Mouse (Mus musculus): ENCODE results near the gene Fcnb. TPM values are rescaled to one million over a fixed set of nuclear protein-coding genes. Genes with fewer than 3 reads are reported as not detected.

Fcnb gene
- polyA plus RNA-seq, 1 experiment from 2014 or later = 0.54 TPM

DNA sequence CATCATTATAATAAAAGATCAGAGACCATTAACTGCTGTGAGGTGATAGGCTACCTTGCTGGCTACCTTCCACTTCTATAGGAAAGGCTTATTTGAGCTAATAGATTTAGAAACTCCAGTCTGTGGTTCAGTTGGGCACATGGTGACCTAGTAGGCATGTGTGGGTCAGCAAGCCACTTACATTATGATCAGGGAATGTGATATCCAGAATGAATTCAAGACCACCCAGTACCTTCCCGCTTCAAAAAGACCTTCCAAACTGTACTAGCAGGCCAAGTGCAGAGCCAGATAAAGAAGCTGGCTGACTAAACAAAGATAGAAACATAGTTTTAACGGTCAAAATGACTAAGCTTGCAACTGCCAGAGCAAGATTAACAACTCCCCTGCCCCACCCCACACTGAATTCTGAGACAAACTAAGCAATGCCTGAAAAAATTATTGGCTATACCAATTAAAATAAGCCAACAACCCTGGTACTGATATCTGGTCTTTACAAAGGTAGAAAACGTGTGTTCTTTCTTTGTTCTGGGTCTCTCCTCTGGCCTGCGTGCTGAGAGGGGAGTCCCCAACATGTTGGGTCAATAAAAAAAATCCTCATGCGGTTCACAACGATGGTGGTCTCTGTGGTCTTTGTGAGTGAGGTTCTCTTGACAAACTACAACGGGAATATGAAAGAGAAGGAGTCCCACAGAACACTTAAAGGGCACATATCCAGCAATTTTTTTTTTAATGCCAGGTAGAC is 20.2 kb downstream of the Fcnb start:
- 89% methylated on average over 7 of the region's 7 CpGs for WGBS
- ATAC-seq (ENCODE audit: low FRiP score) (no peak), DNase-seq (ENCODE audit: low spot score) (no peak)
- Histone ChIP-seq H3K36me3 (replicated peaks; ENCODE audit: control insufficient read depth, insufficient read depth) (no peaks in the 10 kb centered on the region), H3K9ac (no peak overlapping the region), H3K9me3 (ENCODE audit: control insufficient read depth, low read length) (no peaks in the 10 kb centered on the region), H3K27ac (no peak overlapping the region), H3K4me2 (replicated peaks) (no peak overlapping the region), H3K27me3 (ENCODE audit: control insufficient read depth, insufficient read depth, low read length) (no peaks in the 10 kb centered on the region), H3K4me3 (replicated peaks; ENCODE audit: low read length) (no peak overlapping the region), H3K4me1 (replicated peaks; ENCODE audit: control insufficient read depth, insufficient read depth, low read length) (peaks cover 15% of the 10 kb centered on the region; the same call in 1 of the 2 replicates)

DNA sequence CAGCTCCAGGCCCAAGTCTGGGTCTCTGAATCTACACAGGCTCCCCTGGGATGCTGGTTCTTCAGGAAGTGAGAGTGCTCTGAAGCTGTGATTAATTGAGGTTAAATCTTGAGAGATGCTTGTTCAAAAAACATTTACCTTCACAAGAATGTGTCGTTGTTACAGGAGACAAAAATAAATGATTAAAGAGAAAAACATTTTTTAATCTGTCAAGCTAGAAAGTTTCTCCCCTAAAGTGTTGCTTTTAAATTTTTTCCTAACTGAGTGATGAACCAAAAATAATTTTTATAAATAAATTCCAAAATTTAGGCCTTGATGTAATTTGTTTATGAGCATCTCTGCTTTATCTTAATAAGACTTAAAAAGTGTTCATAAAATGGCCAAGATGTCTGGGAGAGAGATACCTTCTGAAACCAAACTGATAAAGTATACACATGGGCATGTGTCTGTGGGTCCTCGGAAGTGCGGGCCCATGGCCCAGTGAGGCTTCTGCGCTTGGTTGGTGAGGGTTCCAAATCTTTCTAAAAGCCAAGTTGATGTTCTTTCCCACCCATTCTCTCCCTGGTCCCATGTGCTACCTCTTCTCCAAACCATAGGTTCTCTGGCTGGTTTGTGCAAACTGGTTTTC is 20.9 kb downstream of the Fcnb start:
- Histone ChIP-seq H3K27ac (no peak overlapping the region), H3K4me2 (replicated peaks) (no peak overlapping the region), H3K4me3 (replicated peaks; ENCODE audit: low read length) (no peak overlapping the region), H3K9me3 (ENCODE audit: control insufficient read depth, low read length) (no peaks in the 10 kb centered on the region), H3K27me3 (ENCODE audit: control insufficient read depth, insufficient read depth, low read length) (no peaks in the 10 kb centered on the region), H3K36me3 (replicated peaks; ENCODE audit: control insufficient read depth, insufficient read depth) (no peaks in the 10 kb centered on the region), H3K9ac (no peak overlapping the region), H3K4me1 (replicated peaks; ENCODE audit: control insufficient read depth, insufficient read depth, low read length) (peaks cover 13% of the 10 kb centered on the region; the same call in 1 of the 2 replicates)
- no peak for DNase-seq (ENCODE audit: low spot score)
- no peak for ATAC-seq (ENCODE audit: low FRiP score)
- 92% methylated on average over 4 of the region's 4 CpGs for WGBS

DNA sequence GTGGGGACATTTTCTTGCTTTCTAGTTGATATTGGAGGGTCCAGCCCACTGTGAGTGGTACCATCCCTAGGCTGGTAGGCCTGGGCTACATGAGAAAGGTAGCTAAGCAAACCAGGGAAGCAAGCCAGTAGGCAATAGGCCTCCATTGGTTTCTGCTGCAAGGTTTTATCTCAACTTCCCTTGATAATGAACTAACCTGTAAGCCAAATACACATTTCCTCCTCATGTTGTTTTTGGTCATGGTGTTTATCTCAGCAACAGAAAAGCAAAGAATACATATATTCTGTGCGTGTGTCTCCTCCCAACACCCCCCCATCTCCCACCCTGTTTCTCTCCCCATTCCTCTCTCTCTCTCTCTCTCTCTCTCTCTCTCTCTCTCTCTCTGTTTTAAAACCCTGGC is 24.8 kb downstream of the Fcnb start:
- ATAC-seq (ENCODE audit: low FRiP score) (no peak), DNase-seq (ENCODE audit: low spot score) (no peak)
- Histone ChIP-seq H3K27me3 (ENCODE audit: control insufficient read depth, insufficient read depth, low read length) (no peaks in the 10 kb centered on the region), H3K4me3 (replicated peaks; ENCODE audit: low read length) (no peak overlapping the region), H3K27ac (no peak overlapping the region), H3K36me3 (replicated peaks; ENCODE audit: control insufficient read depth, insufficient read depth) (no peaks in the 10 kb centered on the region), H3K9me3 (ENCODE audit: control insufficient read depth, low read length) (no peaks in the 10 kb centered on the region), H3K9ac (no peak overlapping the region), H3K4me2 (replicated peaks) (no peak overlapping the region), H3K4me1 (replicated peaks; ENCODE audit: control insufficient read depth, insufficient read depth, low read length) (no peaks in the 10 kb centered on the region)
- 84% methylated on average over 1 of the region's 1 CpGs for WGBS

DNA sequence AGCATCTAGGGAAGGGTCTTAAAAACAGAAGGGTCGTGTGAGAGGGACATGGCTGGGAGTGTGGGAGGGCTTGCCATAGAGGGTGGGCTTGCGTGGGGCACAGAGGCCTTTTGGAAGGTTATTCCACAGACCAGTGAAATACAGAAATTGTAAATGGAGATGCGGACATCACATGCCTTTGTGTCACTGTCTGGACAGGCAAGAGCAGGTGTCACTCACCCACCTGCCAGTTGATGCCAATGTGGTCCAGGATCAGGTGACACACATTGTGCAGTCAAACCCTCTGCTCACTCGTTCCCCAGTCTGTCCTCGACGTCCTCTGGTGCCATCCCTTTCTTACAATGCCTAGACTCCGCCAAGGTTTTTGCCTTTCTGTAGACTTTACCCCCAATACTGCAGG is 37.6 kb downstream of the Fcnb start:
- Histone ChIP-seq H3K9ac (no peak overlapping the region), H3K9me3 (ENCODE audit: control insufficient read depth, low read length) (no peaks in the 10 kb centered on the region), H3K4me2 (replicated peaks) (no peak overlapping the region), H3K27ac (no peak overlapping the region), H3K4me3 (replicated peaks; ENCODE audit: low read length) (no peak overlapping the region), H3K27me3 (ENCODE audit: control insufficient read depth, insufficient read depth, low read length) (no peaks in the 10 kb centered on the region), H3K4me1 (replicated peaks; ENCODE audit: control insufficient read depth, insufficient read depth, low read length) (no peaks in the 10 kb centered on the region), H3K36me3 (replicated peaks; ENCODE audit: control insufficient read depth, insufficient read depth) (no peaks in the 10 kb centered on the region)
- 83% methylated on average over 7 of the region's 7 CpGs for WGBS
- no peak for DNase-seq (ENCODE audit: low spot score)
- no peak for ATAC-seq (ENCODE audit: low FRiP score)

DNA sequence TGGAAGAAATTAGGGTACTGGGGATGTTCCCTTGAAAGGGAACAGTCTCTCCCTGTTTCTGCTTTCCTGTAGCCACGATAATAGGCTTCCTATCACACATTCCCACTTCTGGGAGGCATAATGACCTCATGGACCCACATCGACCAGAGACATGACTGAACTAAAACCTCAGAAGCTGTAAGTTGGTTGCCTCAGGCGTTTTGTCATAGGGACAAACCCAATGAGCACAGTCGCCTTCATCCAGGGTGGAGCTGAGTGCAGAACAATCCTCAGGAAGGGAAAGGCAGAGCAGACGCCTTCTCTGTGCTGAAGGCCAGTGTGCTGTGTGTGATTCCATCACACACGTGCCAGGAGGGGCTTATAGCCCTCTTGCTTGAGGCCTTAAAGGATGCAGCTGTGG is 38.4 kb downstream of the Fcnb start:
- no peak for ATAC-seq (ENCODE audit: low FRiP score)
- no peaks in the 10 kb centered on the region for H3K4me1 ChIP-seq (replicated peaks; ENCODE audit: control insufficient read depth, insufficient read depth, low read length)
- no peak for DNase-seq (ENCODE audit: low spot score)
- no peaks in the 10 kb centered on the region for H3K9me3 ChIP-seq (ENCODE audit: control insufficient read depth, low read length)
- H3K36me3 ChIP-seq (replicated peaks; ENCODE audit: control insufficient read depth, insufficient read depth) = no peaks in the 10 kb centered on the region
- WGBS = 75% methylated on average over 6 of the region's 6 CpGs
- no peak overlapping the region for H3K27ac ChIP-seq
- H3K4me2 ChIP-seq (replicated peaks) = no peak overlapping the region
- no peak overlapping the region for H3K4me3 ChIP-seq (replicated peaks; ENCODE audit: low read length)
- H3K9ac ChIP-seq = no peak overlapping the region
- no peaks in the 10 kb centered on the region for H3K27me3 ChIP-seq (ENCODE audit: control insufficient read depth, insufficient read depth, low read length)

DNA sequence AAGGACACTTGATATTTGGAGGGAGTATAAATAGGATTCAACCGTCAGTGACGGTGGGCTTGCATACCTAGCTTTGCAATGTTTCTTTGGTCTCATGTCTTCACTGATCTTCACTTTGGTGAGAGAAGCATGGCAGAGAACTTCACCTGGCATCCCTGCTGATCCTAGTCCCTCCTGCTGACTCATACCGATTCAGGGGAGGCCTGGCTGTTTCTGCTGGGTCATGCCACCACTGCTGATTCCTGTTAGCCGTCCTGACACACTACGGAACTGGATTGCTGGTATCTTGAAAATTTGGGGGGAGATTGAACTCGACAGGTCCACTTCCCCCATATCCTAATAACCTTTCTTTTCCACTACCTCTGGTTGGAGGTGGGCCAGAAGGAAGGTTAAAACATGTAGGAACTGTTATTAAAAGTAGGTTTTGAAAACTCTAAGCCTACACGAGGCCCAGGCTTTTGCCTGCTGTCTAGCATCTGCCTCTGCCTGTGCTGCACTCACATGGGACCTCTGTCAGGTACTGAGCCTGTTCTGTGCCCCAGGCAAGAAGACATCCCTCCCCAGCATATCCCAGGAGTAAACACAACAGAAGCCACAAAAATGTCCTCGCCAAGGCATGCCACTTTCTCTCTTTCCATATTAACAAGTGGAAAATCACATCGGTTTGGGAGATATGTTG is 39.6 kb downstream of the Fcnb start:
- no peaks in the 10 kb centered on the region for H3K4me1 ChIP-seq (replicated peaks; ENCODE audit: control insufficient read depth, insufficient read depth, low read length)
- no peak overlapping the region for H3K27ac ChIP-seq
- no peaks in the 10 kb centered on the region for H3K36me3 ChIP-seq (replicated peaks; ENCODE audit: control insufficient read depth, insufficient read depth)
- no peak overlapping the region for H3K4me3 ChIP-seq (replicated peaks; ENCODE audit: low read length)
- H3K9me3 ChIP-seq (ENCODE audit: control insufficient read depth, low read length) = no peaks in the 10 kb centered on the region
- 86% methylated on average over 9 of the region's 9 CpGs for WGBS
- no peaks in the 10 kb centered on the region for H3K27me3 ChIP-seq (ENCODE audit: control insufficient read depth, insufficient read depth, low read length)
- no peak overlapping the region for H3K9ac ChIP-seq
- H3K4me2 ChIP-seq (replicated peaks) = no peak overlapping the region
- DNase-seq (ENCODE audit: low spot score) (no peak), ATAC-seq (ENCODE audit: low FRiP score) (no peak)

DNA sequence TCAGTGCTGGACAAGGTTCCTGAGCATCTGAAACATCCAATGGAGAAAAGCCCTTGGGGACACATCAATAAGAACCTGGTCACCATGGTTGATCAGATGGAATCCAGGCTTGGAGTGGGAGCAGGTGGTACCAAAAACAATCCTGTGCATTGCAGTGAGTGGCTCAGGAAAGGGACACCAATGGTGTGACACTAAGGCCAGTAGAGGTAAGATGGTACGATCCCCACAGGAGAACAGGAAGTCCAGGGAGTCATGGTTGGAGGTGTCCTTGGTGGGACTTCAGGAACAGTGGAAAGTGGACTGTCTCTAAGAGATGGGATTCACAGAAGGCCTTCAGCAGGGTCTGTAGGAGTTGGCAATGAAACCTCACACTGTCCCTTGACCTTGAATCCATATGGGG is 44.2 kb downstream of the Fcnb start:
- H3K27ac ChIP-seq = no peak overlapping the region
- H3K4me1 ChIP-seq (replicated peaks; ENCODE audit: control insufficient read depth, insufficient read depth, low read length) = peaks cover 9% of the 10 kb centered on the region
- ATAC-seq (ENCODE audit: low FRiP score) = no peak
- no peak overlapping the region for H3K4me2 ChIP-seq (replicated peaks)
- no peaks in the 10 kb centered on the region for H3K36me3 ChIP-seq (replicated peaks; ENCODE audit: control insufficient read depth, insufficient read depth)
- H3K4me3 ChIP-seq (replicated peaks; ENCODE audit: low read length) = no peak overlapping the region
- WGBS = 95% methylated on average over 1 of the region's 1 CpGs
- no peak for DNase-seq (ENCODE audit: low spot score)
- H3K27me3 ChIP-seq (ENCODE audit: control insufficient read depth, insufficient read depth, low read length) = no peaks in the 10 kb centered on the region
- H3K9ac ChIP-seq = no peak overlapping the region
- H3K9me3 ChIP-seq (ENCODE audit: control insufficient read depth, low read length) = no peaks in the 10 kb centered on the region

DNA sequence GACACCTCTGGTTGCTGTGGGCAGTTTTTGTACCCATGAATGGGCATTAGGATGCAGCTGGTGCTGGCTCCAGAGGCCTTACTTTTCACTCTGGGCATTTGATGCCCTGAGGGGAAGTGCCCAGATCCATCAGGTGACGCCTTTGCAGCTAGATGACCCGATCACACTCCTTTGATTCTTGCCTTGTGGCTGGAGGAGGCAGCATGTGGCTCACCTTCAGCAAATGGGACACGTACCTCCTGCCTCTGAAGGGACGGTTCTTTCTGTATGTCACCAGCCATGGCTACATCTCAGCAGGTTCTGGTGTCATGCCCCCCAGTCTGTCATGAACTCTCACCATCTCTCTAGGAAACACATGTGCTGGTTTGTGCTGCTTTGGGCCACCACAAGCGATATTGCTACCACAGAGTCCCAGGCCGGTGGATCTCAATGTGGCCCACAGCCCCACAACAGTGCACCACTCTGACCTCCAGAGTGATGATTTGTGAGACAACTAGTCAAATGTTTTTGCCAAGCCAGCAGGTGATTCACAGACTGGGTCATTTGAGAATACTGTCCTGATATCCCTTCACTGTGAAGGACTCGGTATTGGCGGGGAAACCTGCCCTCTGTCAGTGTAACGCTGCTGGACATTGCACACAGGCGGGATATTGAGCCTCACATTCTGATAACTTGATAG is 44.9 kb downstream of the Fcnb start:
- WGBS = 93% methylated on average over 10 of the region's 10 CpGs
- no peak for ATAC-seq (ENCODE audit: low FRiP score)
- no peaks in the 10 kb centered on the region for H3K36me3 ChIP-seq (replicated peaks; ENCODE audit: control insufficient read depth, insufficient read depth)
- H3K27me3 ChIP-seq (ENCODE audit: control insufficient read depth, insufficient read depth, low read length) = no peaks in the 10 kb centered on the region
- DNase-seq (ENCODE audit: low spot score) = no peak
- H3K9ac ChIP-seq = no peak overlapping the region
- H3K4me2 ChIP-seq (replicated peaks) = no peak overlapping the region
- peaks cover 9% of the 10 kb centered on the region for H3K4me1 ChIP-seq (replicated peaks; ENCODE audit: control insufficient read depth, insufficient read depth, low read length)
- H3K9me3 ChIP-seq (ENCODE audit: control insufficient read depth, low read length) = no peaks in the 10 kb centered on the region
- H3K4me3 ChIP-seq (replicated peaks; ENCODE audit: low read length) = no peak overlapping the region
- H3K27ac ChIP-seq = no peak overlapping the region
